Mouse (Mus musculus) midbrain, postnatal 0 days (tissue): ENCODE results near the gene 2810408A11Rik. TPM values are rescaled to one million over a fixed set of nuclear protein-coding genes. Genes with fewer than 3 reads are reported as not detected.

Experiments
- ATAC-seq: fragments of 200-750 bp; cut with Nextera tagmentation; 2 replicates; pipeline ENCODE4 v1.8.0; 2017; ENCODE audit warnings: moderate number of reproducible peaks, mild to moderate bottlenecking, moderate TSS enrichment, moderate library complexity; ENCODE audit not compliant: low FRiP score
- DNase-seq: peaks from one replicate; pipeline ENCODE4 v3.0.0-alpha.2; 2015; ENCODE audit warnings: low spot score
- H3K27ac ChIP-seq: fragments of 300-500 bp; sonication (generic); 2 replicates; pipeline ENCODE4 v1.5.1; 2014; ENCODE audit warnings: low read depth, mild to moderate bottlenecking, low read length, mixed read lengths
- H3K27me3 ChIP-seq: fragments of 300-500 bp; sonication (generic); 2 replicates; pipeline ENCODE4 v1.6.1; 2014; ENCODE audit warnings: low read length, control low read depth, mixed read lengths; ENCODE audit not compliant: insufficient read depth
- H3K36me3 ChIP-seq: fragments of 300-500 bp; sonication (generic); 2 replicates; pipeline ENCODE4 v1.6.1; 2014; ENCODE audit warnings: low read length, control low read depth, mixed read lengths; ENCODE audit not compliant: insufficient read depth
- H3K4me1 ChIP-seq: fragments of 300-500 bp; sonication (generic); 2 replicates; pipeline ENCODE4 v1.6.1; 2014; ENCODE audit warnings: mild to moderate bottlenecking, control low read depth, antibody characterized with exemption, low read length, mixed read lengths; ENCODE audit not compliant: insufficient read depth
- H3K4me2 ChIP-seq: fragments of 300-500 bp; sonication (generic); 2 replicates; pipeline ENCODE4 v1.6.1; 2014; ENCODE audit warnings: low read depth, mild to moderate bottlenecking, low read length, mixed read lengths; ENCODE audit not compliant: poor library complexity, severe bottlenecking
- H3K4me3 ChIP-seq: fragments of 300-500 bp; sonication (generic); 2 replicates; pipeline ENCODE4 v1.5.1; 2014; ENCODE audit warnings: low read depth, mild to moderate bottlenecking, low read length, moderate library complexity
- H3K9ac ChIP-seq: fragments of 300-500 bp; sonication (generic); replicated peaks from 2 replicates; pipeline ENCODE4 v1.6.1; 2014; ENCODE audit warnings: mild to moderate bottlenecking, low read length, moderate library complexity, mixed read lengths; ENCODE audit not compliant: poor library complexity, severe bottlenecking
- H3K9me3 ChIP-seq: fragments of 300-500 bp; sonication (generic); 2 replicates; pipeline ENCODE4 v1.6.1; 2016; ENCODE audit warnings: low read length, control low read depth
- CTCF ChIP-seq: IDR thresholded peaks from 2 replicates; pipeline ENCODE4 v1.5.1; 2016; ENCODE audit warnings: antibody characterized with exemption, mild to moderate bottlenecking
- WGBS: fragments of 180-500 bp; shearing (Covaris S2); extraction: QIAGEN DNeasy Blood & Tissue Kit; methylation state at CpG from one replicate; pipeline ENCODE4 v1.1.7; 2014; 5-methylcytosine and 5-hydroxymethylcytosine counted together
- polyA plus RNA-seq: library from polyadenylated mRNA; unstranded; fragments of >200 nt; fragmentation: Nextera tagmentation; extraction: Ambion mirVana; gene quantifications from 2 replicates; pipeline ENCODE4 v1.2.1, GENCODE M21; 2015
- total RNA-seq: library from RNA; depleted of rRNA; stranded (reverse); fragments of >200 nt; gene quantifications from 2 replicates; pipeline ENCODE4 v1.2.3, GENCODE M21; 2014

The 2810408A11Rik gene
- total and polyA plus RNA-seq, 2 experiments from 2014 or later, result 3.3 to 6.2 TPM

GRCm38 (mm10) chr11:69858113-69858998, 42.4 kb downstream of the 2810408A11Rik start, which contains the start of gene Tnk1:
Tnk1 (minus strand) TSS chr11:69858730.
- DNase-seq (no peak), ATAC-seq (no peak)
- Histone ChIP-seq H3K27me3 (peaks cover 8% of the 10 kb centered on the region), H3K9ac (no peak within 1 kb of the TSS), H3K4me1 (0 out of 2 replicates have a peak, but pooled peaks cover 4% of the 10 kb centered on the region), H3K9me3 (no peaks in the 10 kb centered on the region), H3K4me2 (no peak within 1 kb of the TSS), H3K27ac (no peak within 1 kb of the TSS), H3K36me3 (no peaks in the 10 kb centered on the region), H3K4me3 (no peak within 1 kb of the TSS)
- no peak for TF ChIP-seq CTCF
- WGBS, result 23% methylated on average over 30 of the region's 30 CpGs

DNA sequence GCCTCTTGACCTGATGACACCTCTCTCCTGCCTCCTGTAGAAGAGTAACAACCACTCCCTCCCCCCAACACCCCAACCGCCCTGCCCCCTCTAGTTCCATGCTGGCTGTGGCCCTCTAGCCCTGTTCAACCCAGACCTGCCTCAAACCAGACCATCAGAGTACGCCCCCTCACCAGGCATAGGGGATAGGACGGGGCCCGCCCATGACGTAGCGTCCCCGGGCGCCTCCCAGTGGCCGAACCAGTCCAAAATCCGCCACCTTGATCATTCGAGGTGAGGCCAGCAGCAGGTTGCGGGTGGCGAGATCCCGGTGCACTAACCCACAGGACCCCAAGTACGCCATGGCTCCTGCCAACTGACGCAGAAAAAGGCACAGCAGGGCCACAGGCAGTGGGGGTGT, 45.4 kb downstream of the 2810408A11Rik start:
- Histone ChIP-seq H3K27me3 (peaks cover 8% of the 10 kb centered on the region), H3K27ac (no peak overlapping the region), H3K4me1 (0 out of 2 replicates have a peak, but pooled peaks cover 4% of the 10 kb centered on the region), H3K36me3 (peaks cover 15% of the 10 kb centered on the region), H3K4me3 (no peak overlapping the region), H3K4me2 (no peak overlapping the region), H3K9me3 (no peaks in the 10 kb centered on the region), H3K9ac (no peak overlapping the region)
- 21% methylated on average over 16 of the region's 16 CpGs for WGBS
- DNase-seq (no peak), ATAC-seq (peak; percentile 69)
- TF ChIP-seq CTCF, result peak; percentile 54

- Histone ChIP-seq H3K4me1 (0 out of 2 replicates have a peak, but pooled peaks cover 4% of the 10 kb centered on the region), H3K27me3 (peaks cover 8% of the 10 kb centered on the region), H3K4me2 (no peak overlapping the region), H3K36me3 (peaks cover 21% of the 10 kb centered on the region), H3K27ac (no peak overlapping the region), H3K9me3 (no peaks in the 10 kb centered on the region), H3K4me3 (no peak overlapping the region), H3K9ac (no peak overlapping the region)
- WGBS, result 89% methylated on average over 10 of the region's 10 CpGs
- ATAC-seq (no peak), DNase-seq (no peak)
- TF ChIP-seq CTCF, result no peak
Observed at GRCm38 (mm10) chr11:69854680-69855079, 46.1 kb downstream of the 2810408A11Rik start.

DNA sequence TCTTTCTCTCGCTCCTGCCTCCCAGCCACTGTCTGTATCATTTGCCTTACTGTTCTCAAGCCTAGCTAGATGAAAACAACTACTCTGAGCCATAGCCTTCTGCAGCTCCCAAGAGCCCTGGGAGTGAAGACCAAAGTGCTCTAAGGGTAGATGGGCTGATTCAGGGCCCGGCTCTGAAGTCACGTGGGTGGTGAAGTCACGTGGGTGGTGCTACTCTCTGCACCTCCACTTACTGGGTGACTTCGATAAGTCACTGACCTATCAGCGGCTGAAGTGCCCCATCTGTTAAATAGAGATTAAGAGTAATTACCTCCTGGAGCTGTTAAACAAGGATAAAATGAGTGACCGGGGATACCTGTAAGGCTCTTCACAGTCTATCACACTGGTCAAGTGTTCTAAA, 46.8 kb downstream of the 2810408A11Rik start:
- Histone ChIP-seq H3K27me3 (peaks cover 6% of the 10 kb centered on the region), H3K9ac (no peak overlapping the region), H3K27ac (no peak overlapping the region), H3K4me2 (no peak overlapping the region), H3K4me3 (no peak overlapping the region), H3K9me3 (no peaks in the 10 kb centered on the region), H3K36me3 (peaks cover 24% of the 10 kb centered on the region), H3K4me1 (0 out of 2 replicates have a peak, but pooled peaks cover 4% of the 10 kb centered on the region)
- DNase-seq (no peak), ATAC-seq (no peak)
- TF ChIP-seq CTCF, result no peak
- 81% methylated on average over 7 of the region's 7 CpGs for WGBS

GRCm38 (mm10) chr11:69850754-69851153, 50.0 kb downstream of the 2810408A11Rik start:
- H3K4me2 ChIP-seq, result no peak overlapping the region
- DNase-seq, result no peak
- no peak for TF ChIP-seq CTCF
- peaks cover 34% of the 10 kb centered on the region for H3K36me3 ChIP-seq
- H3K27ac ChIP-seq, result no peak overlapping the region
- H3K9ac ChIP-seq, result no peak overlapping the region
- WGBS, result 75% methylated on average over 8 of the region's 8 CpGs
- H3K9me3 ChIP-seq, result no peaks in the 10 kb centered on the region
- no peak overlapping the region for H3K4me3 ChIP-seq
- no peak for ATAC-seq
- no peaks in the 10 kb centered on the region for H3K27me3 ChIP-seq
- peaks cover 14% of the 10 kb centered on the region; the same call in 1 of the 2 replicates for H3K4me1 ChIP-seq

GRCm38 (mm10) chr11:69849884-69850283, 50.9 kb downstream of the 2810408A11Rik start:
- no peak for TF ChIP-seq CTCF
- Histone ChIP-seq H3K36me3 (peaks cover 34% of the 10 kb centered on the region), H3K9ac (no peak overlapping the region), H3K4me2 (no peak overlapping the region), H3K4me1 (peaks cover 9% of the 10 kb centered on the region; the same call in 1 of the 2 replicates), H3K27ac (no peak overlapping the region), H3K27me3 (no peaks in the 10 kb centered on the region), H3K9me3 (no peaks in the 10 kb centered on the region), H3K4me3 (no peak overlapping the region)
- ATAC-seq (no peak), DNase-seq (no peak)
- WGBS, result 92% methylated on average over 15 of the region's 15 CpGs
